Mouse (Mus musculus) megakaryocyte, embryonic 14.5 days (primary cell): Measurements from ENCODE around the gene Gm49322.

Experiments used
- FLI1 ChIP-seq: IDR thresholded peaks from 2 replicates; pipeline ENCODE4 v1.6.1; 2012; ENCODE audit warnings: low read length, inconsistent platforms, mixed read lengths
- GATA1 ChIP-seq: IDR thresholded peaks from 3 replicates; pipeline ENCODE4 v1.6.1; 2012; ENCODE audit warnings: mixed read lengths, low read length, inconsistent platforms, borderline replicate concordance

- TF ChIP-seq FLI1 = no peak
- no peak for TF ChIP-seq GATA1
Observed at GRCm38 (mm10) chr10:80572477-80572876, 33.3 kb upstream of the Gm49322 start.
